Mouse (Mus musculus): ENCODE results near the gene Rgs8. TPM values are rescaled to one million over a fixed set of nuclear protein-coding genes. Genes with fewer than 3 reads are reported as not detected.

The Rgs8 gene
- polyA plus RNA-seq, 1 experiment = 0.16 TPM

GRCm38 (mm10) chr1:153641940-153642501 lies 10.8 kb upstream of the Rgs8 start:
- Histone ChIP-seq H3K4me3 (no peak overlapping the region), H3K27me3 (ENCODE audit: control insufficient read depth, insufficient read depth, insufficient read length) (no peaks in the 10 kb centered on the region), H3K4me2 (ENCODE audit: low read depth) (peak overlapping the region; percentile 59), H3ac (ENCODE audit: control insufficient read depth, insufficient read length) (no peak overlapping the region), H3K79me2 (ENCODE audit: control insufficient read depth, insufficient read depth) (no peaks in the 10 kb centered on the region), H3K36me3 (ENCODE audit: control insufficient read depth, insufficient read depth) (no peaks in the 10 kb centered on the region)
- TF ChIP-seq CEBPB (IDR thresholded peaks at IDR 0.05; ENCODE audit: insufficient read depth, poor library complexity, severe bottlenecking) = no peak
- TF ChIP-seq POLR2A (IDR thresholded peaks at IDR 0.05; ENCODE audit: insufficient read length, low read depth) = no peak
- no peak for TF ChIP-seq SRF (IDR thresholded peaks at IDR 0.05; ENCODE audit: control insufficient read depth, insufficient read length, low read depth)
- TF ChIP-seq TCF12 (IDR thresholded peaks at IDR 0.05; ENCODE audit: insufficient read depth, poor library complexity, severe bottlenecking) = no peak
- no peak for TF ChIP-seq E2F4 (IDR thresholded peaks at IDR 0.05; ENCODE audit: insufficient read depth)
- TF ChIP-seq POLR2AphosphoS2 (IDR thresholded peaks at IDR 0.05; ENCODE audit: insufficient read length, low read depth) = no peak
- TF ChIP-seq MYOD1 (IDR thresholded peaks at IDR 0.05; ENCODE audit: control insufficient read depth in 1 of 3, insufficient read length in 2 of 3, low read depth in 2 of 3) = no peak
- no peak for TF ChIP-seq USF1 (IDR thresholded peaks at IDR 0.05; ENCODE audit: low read depth)
- TF ChIP-seq MAX (IDR thresholded peaks at IDR 0.05; ENCODE audit: low read depth) = no peak
- TF ChIP-seq MYOG (IDR thresholded peaks at IDR 0.05; ENCODE audit: control insufficient read depth in 1 of 3, insufficient read depth in 1 of 3, insufficient read length in 2 of 3, low read depth in 2 of 3) = no peak
- TF ChIP-seq TCF3 (IDR thresholded peaks at IDR 0.05; ENCODE audit: insufficient read length, low read depth) = no peak
- no peak for TF ChIP-seq REST (IDR thresholded peaks at IDR 0.05; ENCODE audit: insufficient read depth, insufficient read length)

GRCm38 (mm10) chr1:153653674-153654073 lies 849 bp downstream of the Rgs8 start:
- peaks cover 28% of the 10 kb centered on the region for H3K27me3 ChIP-seq (ENCODE audit: control insufficient read depth, insufficient read depth, insufficient read length)

GRCm38 (mm10) chr1:153659666-153660065 lies 6.8 kb downstream of the Rgs8 start:
- Histone ChIP-seq H3K27me3 (ENCODE audit: control insufficient read depth, insufficient read depth, insufficient read length) (no peaks in the 10 kb centered on the region), H3K4me3 (no peak overlapping the region), H3K79me2 (ENCODE audit: control insufficient read depth, insufficient read depth) (no peaks in the 10 kb centered on the region), H3ac (ENCODE audit: control insufficient read depth, insufficient read length) (no peak overlapping the region), H3K36me3 (ENCODE audit: control insufficient read depth, insufficient read depth) (no peaks in the 10 kb centered on the region), H3K4me2 (ENCODE audit: low read depth) (no peak overlapping the region)
- TF ChIP-seq POLR2A (IDR thresholded peaks at IDR 0.05; ENCODE audit: insufficient read length, low read depth) = no peak

More at GRCm38 (mm10) chr1:153653674-153654073, 849 bp downstream of the Rgs8 start:
- no peak for TF ChIP-seq MYOD1 (IDR thresholded peaks at IDR 0.05; ENCODE audit: control insufficient read depth in 1 of 3, insufficient read length in 2 of 3, low read depth in 2 of 3)
- TF ChIP-seq TCF3 (IDR thresholded peaks at IDR 0.05; ENCODE audit: insufficient read length, low read depth) = no peak
- TF ChIP-seq E2F4 (IDR thresholded peaks at IDR 0.05; ENCODE audit: insufficient read depth) = no peak
- no peak for TF ChIP-seq SRF (IDR thresholded peaks at IDR 0.05; ENCODE audit: control insufficient read depth, insufficient read length, low read depth)
- no peak for TF ChIP-seq POLR2A (IDR thresholded peaks at IDR 0.05; ENCODE audit: insufficient read length, low read depth)
- no peak for TF ChIP-seq REST (IDR thresholded peaks at IDR 0.05; ENCODE audit: insufficient read depth, insufficient read length)
- TF ChIP-seq MYOG (IDR thresholded peaks at IDR 0.05; ENCODE audit: control insufficient read depth in 1 of 3, insufficient read depth in 1 of 3, insufficient read length in 2 of 3, low read depth in 2 of 3) = no peak
- no peak for TF ChIP-seq CEBPB (IDR thresholded peaks at IDR 0.05; ENCODE audit: insufficient read depth, poor library complexity, severe bottlenecking)
- TF ChIP-seq POLR2AphosphoS2 (IDR thresholded peaks at IDR 0.05; ENCODE audit: insufficient read length, low read depth) = no peak
- no peak for TF ChIP-seq USF1 (IDR thresholded peaks at IDR 0.05; ENCODE audit: low read depth)
- no peak for TF ChIP-seq TCF12 (IDR thresholded peaks at IDR 0.05; ENCODE audit: insufficient read depth, poor library complexity, severe bottlenecking)
- no peak for TF ChIP-seq MAX (IDR thresholded peaks at IDR 0.05; ENCODE audit: low read depth)
- Histone ChIP-seq H3K4me2 (ENCODE audit: low read depth) (no peak overlapping the region), H3K4me3 (no peak overlapping the region), H3ac (ENCODE audit: control insufficient read depth, insufficient read length) (no peak overlapping the region), H3K36me3 (ENCODE audit: control insufficient read depth, insufficient read depth) (no peaks in the 10 kb centered on the region), H3K79me2 (ENCODE audit: control insufficient read depth, insufficient read depth) (no peaks in the 10 kb centered on the region)

GRCm38 (mm10) chr1:153660982-153661688 lies 8.3 kb downstream of the Rgs8 start:
- Histone ChIP-seq H3K4me3 (no peak overlapping the region), H3K27me3 (ENCODE audit: control insufficient read depth, insufficient read depth, insufficient read length) (no peaks in the 10 kb centered on the region), H3K36me3 (ENCODE audit: control insufficient read depth, insufficient read depth) (no peaks in the 10 kb centered on the region), H3K79me2 (ENCODE audit: control insufficient read depth, insufficient read depth) (no peaks in the 10 kb centered on the region), H3ac (ENCODE audit: control insufficient read depth, insufficient read length) (no peak overlapping the region), H3K4me2 (ENCODE audit: low read depth) (no peak overlapping the region)
- TF ChIP-seq TCF3 (IDR thresholded peaks at IDR 0.05; ENCODE audit: insufficient read length, low read depth) (no peak), USF1 (IDR thresholded peaks at IDR 0.05; ENCODE audit: low read depth) (no peak), E2F4 (IDR thresholded peaks at IDR 0.05; ENCODE audit: insufficient read depth) (no peak), TCF12 (IDR thresholded peaks at IDR 0.05; ENCODE audit: insufficient read depth, poor library complexity, severe bottlenecking) (no peak), CEBPB (IDR thresholded peaks at IDR 0.05; ENCODE audit: insufficient read depth, poor library complexity, severe bottlenecking) (no peak), POLR2A (IDR thresholded peaks at IDR 0.05; ENCODE audit: insufficient read length, low read depth) (no peak), MYOD1 (IDR thresholded peaks at IDR 0.05; ENCODE audit: control insufficient read depth in 1 of 3, insufficient read length in 2 of 3, low read depth in 2 of 3) (no peak), MYOG (IDR thresholded peaks at IDR 0.05; ENCODE audit: control insufficient read depth in 1 of 3, insufficient read depth in 1 of 3, insufficient read length in 2 of 3, low read depth in 2 of 3) (no peak)

GRCm38 (mm10) chr1:153661689-153662002 lies 8.8 kb downstream of the Rgs8 start:
- H3ac ChIP-seq (ENCODE audit: control insufficient read depth, insufficient read length) = no peak overlapping the region
- no peak overlapping the region for H3K4me3 ChIP-seq
- TF ChIP-seq MAX (IDR thresholded peaks at IDR 0.05; ENCODE audit: low read depth) = no peak
- peak; percentile 28; the same call in 1 of the 2 replicates for TF ChIP-seq CEBPB (IDR thresholded peaks at IDR 0.05; ENCODE audit: insufficient read depth, poor library complexity, severe bottlenecking)
- no peak overlapping the region for H3K4me2 ChIP-seq (ENCODE audit: low read depth)
- H3K79me2 ChIP-seq (ENCODE audit: control insufficient read depth, insufficient read depth) = no peaks in the 10 kb centered on the region
- no peaks in the 10 kb centered on the region for H3K27me3 ChIP-seq (ENCODE audit: control insufficient read depth, insufficient read depth, insufficient read length)
- H3K36me3 ChIP-seq (ENCODE audit: control insufficient read depth, insufficient read depth) = no peaks in the 10 kb centered on the region
